Mouse (Mus musculus): ENCODE results near the gene Hadh. TPM values are rescaled to one million over a fixed set of nuclear protein-coding genes. Genes with fewer than 3 reads are reported as not detected.
A peak's percentile ranks its signal among the peaks of the same experiment; 100 is the strongest.

Gene Hadh
- polyA plus RNA-seq, 2 experiments = 106 to 116 TPM

- Histone ChIP-seq H3K4me2 (replicated peaks; ENCODE audit: low read depth, low read length, severe bottlenecking) (no peak overlapping the region), H3K27ac (replicated peaks; ENCODE audit: low read depth, low read length) (no peak overlapping the region)
Measured at GRCm38 (mm10) chr3:131196507-131197019, 75.3 kb downstream of the Hadh start.

GRCm38 (mm10) chr3:131196050-131196449, 75.9 kb downstream of the Hadh start:
- no peaks in the 10 kb centered on the region; the same call in 1 of the 2 replicates for H3K36me3 ChIP-seq (ENCODE audit: control insufficient read depth, insufficient read depth, low read length)
- no peak overlapping the region for H3K27ac ChIP-seq (replicated peaks; ENCODE audit: low read depth, low read length)
- no peak for TF ChIP-seq POLR2A (IDR thresholded peaks at IDR 0.05; ENCODE audit: borderline replicate concordance, extremely low read depth, insufficient read depth, insufficient read length)
- no peaks in the 10 kb centered on the region for H3K27me3 ChIP-seq (ENCODE audit: control insufficient read depth, insufficient read depth, low read length)
- H3K9me3 ChIP-seq (ENCODE audit: control insufficient read depth, low read length) = no peaks in the 10 kb centered on the region
- ATAC-seq (ENCODE audit: low FRiP score, low read depth) (no peak), DNase-seq (ENCODE audit: low spot score) (no peak)
- H3K9ac ChIP-seq (ENCODE audit: low read depth, low read length, severe bottlenecking) = no peak overlapping the region
- no peaks in the 10 kb centered on the region; the same call in 1 of the 2 replicates for H3K4me1 ChIP-seq (ENCODE audit: control insufficient read depth, insufficient read depth, low read length)
- 40% methylated on average over 10 of the region's 10 CpGs for WGBS
- H3K4me2 ChIP-seq (replicated peaks; ENCODE audit: low read depth, low read length, severe bottlenecking) = no peak overlapping the region
- no peak overlapping the region for H3K4me3 ChIP-seq (replicated peaks; ENCODE audit: low read length)

More at GRCm38 (mm10) chr3:131196507-131197019, 75.3 kb downstream of the Hadh start:
- ATAC-seq (ENCODE audit: low FRiP score, low read depth) (no peak), DNase-seq (ENCODE audit: low spot score) (peak; percentile 37)
- Histone ChIP-seq H3K9ac (ENCODE audit: low read depth, low read length, severe bottlenecking) (no peak overlapping the region), H3K9me3 (ENCODE audit: control insufficient read depth, low read length) (no peaks in the 10 kb centered on the region), H3K4me3 (replicated peaks; ENCODE audit: low read length) (no peak overlapping the region), H3K27me3 (ENCODE audit: control insufficient read depth, insufficient read depth, low read length) (no peaks in the 10 kb centered on the region), H3K4me1 (ENCODE audit: control insufficient read depth, insufficient read depth, low read length) (no peaks in the 10 kb centered on the region; the same call in 1 of the 2 replicates), H3K36me3 (ENCODE audit: control insufficient read depth, insufficient read depth, low read length) (no peaks in the 10 kb centered on the region; the same call in 1 of the 2 replicates)
- TF ChIP-seq POLR2A (IDR thresholded peaks at IDR 0.05; ENCODE audit: borderline replicate concordance, extremely low read depth, insufficient read depth, insufficient read length) = no peak
- 25% methylated on average over 8 of the region's 8 CpGs for WGBS

GRCm38 (mm10) chr3:131191454-131191853, 80.4 kb downstream of the Hadh start:
- H3K9me3 ChIP-seq (ENCODE audit: control insufficient read depth, low read length) = no peaks in the 10 kb centered on the region
- no peak for ATAC-seq (ENCODE audit: low FRiP score, low read depth)

GRCm38 (mm10) chr3:131190671-131191367, 81.1 kb downstream of the Hadh start:
- Histone ChIP-seq H3K4me2 (replicated peaks; ENCODE audit: low read depth, low read length, severe bottlenecking) (no peak overlapping the region), H3K9me3 (ENCODE audit: control insufficient read depth, low read length) (no peaks in the 10 kb centered on the region), H3K4me3 (replicated peaks; ENCODE audit: low read length) (no peak overlapping the region), H3K9ac (ENCODE audit: low read depth, low read length, severe bottlenecking) (no peak overlapping the region), H3K27me3 (ENCODE audit: control insufficient read depth, insufficient read depth, low read length) (no peaks in the 10 kb centered on the region), H3K4me1 (ENCODE audit: control insufficient read depth, insufficient read depth, low read length) (peaks cover 2% of the 10 kb centered on the region; the same call in 1 of the 2 replicates), H3K27ac (replicated peaks; ENCODE audit: low read depth, low read length) (no peak overlapping the region), H3K36me3 (ENCODE audit: control insufficient read depth, insufficient read depth, low read length) (no peaks in the 10 kb centered on the region)
- 84% methylated on average over 19 of the region's 19 CpGs for WGBS
- DNase-seq (ENCODE audit: low spot score) = no peak
- no peak for ATAC-seq (ENCODE audit: low FRiP score, low read depth)
- TF ChIP-seq POLR2A (IDR thresholded peaks at IDR 0.05; ENCODE audit: borderline replicate concordance, extremely low read depth, insufficient read depth, insufficient read length) = no peak

More at GRCm38 (mm10) chr3:131191454-131191853, 80.4 kb downstream of the Hadh start:
- Histone ChIP-seq H3K4me3 (replicated peaks; ENCODE audit: low read length) (no peak overlapping the region), H3K4me2 (replicated peaks; ENCODE audit: low read depth, low read length, severe bottlenecking) (no peak overlapping the region), H3K9ac (ENCODE audit: low read depth, low read length, severe bottlenecking) (no peak overlapping the region), H3K4me1 (ENCODE audit: control insufficient read depth, insufficient read depth, low read length) (peaks cover 2% of the 10 kb centered on the region; the same call in 1 of the 2 replicates), H3K36me3 (ENCODE audit: control insufficient read depth, insufficient read depth, low read length) (no peaks in the 10 kb centered on the region), H3K27ac (replicated peaks; ENCODE audit: low read depth, low read length) (no peak overlapping the region), H3K27me3 (ENCODE audit: control insufficient read depth, insufficient read depth, low read length) (no peaks in the 10 kb centered on the region)
- TF ChIP-seq POLR2A (IDR thresholded peaks at IDR 0.05; ENCODE audit: borderline replicate concordance, extremely low read depth, insufficient read depth, insufficient read length) = no peak
- WGBS = 87% methylated on average over 7 of the region's 7 CpGs
- DNase-seq (ENCODE audit: low spot score) = no peak

- Histone ChIP-seq H3K4me2 (replicated peaks; ENCODE audit: low read depth, low read length, severe bottlenecking) (no peak overlapping the region), H3K36me3 (ENCODE audit: control insufficient read depth, insufficient read depth, low read length) (no peaks in the 10 kb centered on the region), H3K27me3 (ENCODE audit: control insufficient read depth, insufficient read depth, low read length) (no peaks in the 10 kb centered on the region), H3K27ac (replicated peaks; ENCODE audit: low read depth, low read length) (no peak overlapping the region), H3K4me3 (replicated peaks; ENCODE audit: low read length) (no peak overlapping the region), H3K9ac (ENCODE audit: low read depth, low read length, severe bottlenecking) (no peak overlapping the region), H3K9me3 (ENCODE audit: control insufficient read depth, low read length) (no peaks in the 10 kb centered on the region), H3K4me1 (ENCODE audit: control insufficient read depth, insufficient read depth, low read length) (peaks cover 2% of the 10 kb centered on the region; the same call in 1 of the 2 replicates)
- ATAC-seq (ENCODE audit: low FRiP score, low read depth) = no peak
- no peak for TF ChIP-seq POLR2A (IDR thresholded peaks at IDR 0.05; ENCODE audit: borderline replicate concordance, extremely low read depth, insufficient read depth, insufficient read length)
- DNase-seq (ENCODE audit: low spot score) = no peak
- WGBS = 64% methylated on average over 11 of the region's 11 CpGs
Measured at GRCm38 (mm10) chr3:131190239-131190638, 81.7 kb downstream of the Hadh start.
